Mouse (Mus musculus): ENCODE data around the gene Prss22. TPM values are rescaled to one million over a fixed set of nuclear protein-coding genes. Genes with fewer than 3 reads are reported as not detected.

Gene Prss22
- 2.2 and 2.5 TPM in 2 replicates for polyA plus RNA-seq (2015; fragmentation: Nextera tagmentation; extraction: Ambion mirVana)

GRCm38 (mm10) chr17:23997901-23998300, at the start of gene Prss22:
Prss22 (minus strand) TSS chr17:23998100.
- Histone ChIP-seq H3K4me3 (no peak within 1 kb of the TSS), H3K4me1 (peaks cover 7% of the 10 kb centered on the region), H3K27me3 (0 out of 2 replicates have a peak, but pooled peaks cover 11% of the 10 kb centered on the region), H3K9me3 (no peaks in the 10 kb centered on the region), H3K4me2 (peak within 1 kb of the TSS; percentile 32), H3K9ac (no peak within 1 kb of the TSS), H3K27ac (no peak within 1 kb of the TSS), H3K36me3 (no peaks in the 10 kb centered on the region)
- WGBS: 63% methylated on average over 2 of the region's 2 CpGs
- ATAC-seq (ENCODE audit: insufficient number of reproducible peaks, insufficient read depth, low FRiP score, low TSS enrichment, low read depth): no peak

GRCm38 (mm10) chr17:24046026-24046425, 48.1 kb upstream of the Prss22 start:
- no peaks in the 10 kb centered on the region for H3K9me3 ChIP-seq
- no peak overlapping the region for H3K9ac ChIP-seq
- H3K4me3 ChIP-seq: no peak overlapping the region
- WGBS: 50% methylated on average over 5 of the region's 5 CpGs
- H3K27me3 ChIP-seq: no peaks in the 10 kb centered on the region
- no peak for ATAC-seq (ENCODE audit: insufficient number of reproducible peaks, insufficient read depth, low FRiP score, low TSS enrichment, low read depth)
- H3K4me2 ChIP-seq: no peak overlapping the region
- H3K36me3 ChIP-seq: peaks cover 39% of the 10 kb centered on the region
- H3K27ac ChIP-seq: no peak overlapping the region
- no peaks in the 10 kb centered on the region for H3K4me1 ChIP-seq

- Histone ChIP-seq H3K9me3 (no peaks in the 10 kb centered on the region), H3K4me3 (no peak overlapping the region), H3K4me2 (no peak overlapping the region), H3K9ac (no peak overlapping the region), H3K27me3 (no peaks in the 10 kb centered on the region), H3K27ac (no peak overlapping the region), H3K36me3 (peaks cover 34% of the 10 kb centered on the region), H3K4me1 (no peaks in the 10 kb centered on the region)
- WGBS: 77% methylated on average over 10 of the region's 10 CpGs
- ATAC-seq (ENCODE audit: insufficient number of reproducible peaks, insufficient read depth, low FRiP score, low TSS enrichment, low read depth): no peak
Measured at GRCm38 (mm10) chr17:24045608-24046007, 47.7 kb upstream of the Prss22 start.

GRCm38 (mm10) chr17:24044482-24044881, 46.6 kb upstream of the Prss22 start:
- Histone ChIP-seq H3K27me3 (no peaks in the 10 kb centered on the region), H3K4me2 (no peak overlapping the region), H3K36me3 (peaks cover 29% of the 10 kb centered on the region), H3K9ac (no peak overlapping the region), H3K9me3 (no peaks in the 10 kb centered on the region), H3K27ac (no peak overlapping the region), H3K4me3 (no peak overlapping the region), H3K4me1 (no peaks in the 10 kb centered on the region)
- ATAC-seq (ENCODE audit: insufficient number of reproducible peaks, insufficient read depth, low FRiP score, low TSS enrichment, low read depth): no peak
- 53% methylated on average over 5 of the region's 5 CpGs for WGBS

- no peak within 1 kb of the TSS for H3K4me3 ChIP-seq
- no peaks in the 10 kb centered on the region for H3K9me3 ChIP-seq
- H3K4me2 ChIP-seq: no peak within 1 kb of the TSS
- H3K4me1 ChIP-seq: no peaks in the 10 kb centered on the region
- no peak for ATAC-seq (ENCODE audit: insufficient number of reproducible peaks, insufficient read depth, low FRiP score, low TSS enrichment, low read depth)
- no peak within 1 kb of the TSS for H3K9ac ChIP-seq
- WGBS: 69% methylated on average over 4 of the region's 4 CpGs
- H3K27ac ChIP-seq: no peak within 1 kb of the TSS
- no peaks in the 10 kb centered on the region for H3K27me3 ChIP-seq
- H3K36me3 ChIP-seq: no peaks in the 10 kb centered on the region
Measured at GRCm38 (mm10) chr17:24037844-24038243, 39.9 kb upstream of the Prss22 start, which contains the start of gene Prss27. Prss27 (plus strand) TSS chr17:24038144.

- no peaks in the 10 kb centered on the region for H3K36me3 ChIP-seq
- 80% methylated on average over 13 of the region's 13 CpGs for WGBS
- ATAC-seq (ENCODE audit: insufficient number of reproducible peaks, insufficient read depth, low FRiP score, low TSS enrichment, low read depth): no peak; the same call in 1 of the 2 replicates
- H3K27ac ChIP-seq: no peak overlapping the region
- H3K27me3 ChIP-seq: no peaks in the 10 kb centered on the region
- no peak overlapping the region for H3K4me2 ChIP-seq
- no peaks in the 10 kb centered on the region for H3K9me3 ChIP-seq
- no peaks in the 10 kb centered on the region for H3K4me1 ChIP-seq
- no peak overlapping the region for H3K9ac ChIP-seq
- H3K4me3 ChIP-seq: no peak overlapping the region
Measured at GRCm38 (mm10) chr17:24037360-24037759, 39.5 kb upstream of the Prss22 start.

GRCm38 (mm10) chr17:24036954-24037353, 39.1 kb upstream of the Prss22 start:
- Histone ChIP-seq H3K27me3 (no peaks in the 10 kb centered on the region), H3K36me3 (no peaks in the 10 kb centered on the region), H3K4me2 (no peak overlapping the region), H3K4me1 (no peaks in the 10 kb centered on the region), H3K9me3 (no peaks in the 10 kb centered on the region), H3K9ac (no peak overlapping the region), H3K27ac (no peak overlapping the region), H3K4me3 (no peak overlapping the region)
- no peak for ATAC-seq (ENCODE audit: insufficient number of reproducible peaks, insufficient read depth, low FRiP score, low TSS enrichment, low read depth)
- WGBS: 76% methylated on average over 6 of the region's 6 CpGs

GRCm38 (mm10) chr17:24035087-24035486, 37.2 kb upstream of the Prss22 start:
- no peak for ATAC-seq (ENCODE audit: insufficient number of reproducible peaks, insufficient read depth, low FRiP score, low TSS enrichment, low read depth)
- 69% methylated on average over 7 of the region's 7 CpGs for WGBS

GRCm38 (mm10) chr17:24030551-24030950, 32.7 kb upstream of the Prss22 start:
- H3K36me3 ChIP-seq: no peaks in the 10 kb centered on the region
- H3K9me3 ChIP-seq: no peaks in the 10 kb centered on the region
- no peak for ATAC-seq (ENCODE audit: insufficient number of reproducible peaks, insufficient read depth, low FRiP score, low TSS enrichment, low read depth)
- no peak overlapping the region for H3K4me3 ChIP-seq
- no peak overlapping the region for H3K4me2 ChIP-seq
- 77% methylated on average over 19 of the region's 22 CpGs for WGBS
- H3K4me1 ChIP-seq: peaks cover 3% of the 10 kb centered on the region; the same call in 1 of the 2 replicates
- no peak overlapping the region for H3K9ac ChIP-seq
- H3K27me3 ChIP-seq: peaks cover 3% of the 10 kb centered on the region; the same call in 1 of the 2 replicates
- H3K27ac ChIP-seq: no peak overlapping the region

More at GRCm38 (mm10) chr17:24035087-24035486, 37.2 kb upstream of the Prss22 start:
- no peak overlapping the region for H3K4me2 ChIP-seq
- H3K9me3 ChIP-seq: no peaks in the 10 kb centered on the region
- no peaks in the 10 kb centered on the region for H3K36me3 ChIP-seq
- H3K9ac ChIP-seq: no peak overlapping the region
- no peak overlapping the region for H3K27ac ChIP-seq
- no peaks in the 10 kb centered on the region for H3K4me1 ChIP-seq
- H3K4me3 ChIP-seq: no peak overlapping the region
- H3K27me3 ChIP-seq: no peaks in the 10 kb centered on the region

- ATAC-seq (ENCODE audit: insufficient number of reproducible peaks, insufficient read depth, low FRiP score, low TSS enrichment, low read depth): no peak
Measured at GRCm38 (mm10) chr17:24029477-24029876, 31.6 kb upstream of the Prss22 start.

GRCm38 (mm10) chr17:24021375-24022199, 23.7 kb upstream of the Prss22 start:
- Histone ChIP-seq H3K9ac (no peak overlapping the region), H3K27ac (0 out of 2 replicates have a peak overlapping the region, but pooled peaks have one; percentile 17), H3K27me3 (no peaks in the 10 kb centered on the region), H3K36me3 (no peaks in the 10 kb centered on the region), H3K4me3 (no peak overlapping the region), H3K4me1 (peaks cover 16% of the 10 kb centered on the region), H3K9me3 (no peaks in the 10 kb centered on the region), H3K4me2 (no peak overlapping the region)
- ATAC-seq (ENCODE audit: insufficient number of reproducible peaks, insufficient read depth, low FRiP score, low TSS enrichment, low read depth): no peak
- 71% methylated on average over 5 of the region's 5 CpGs for WGBS

More at GRCm38 (mm10) chr17:24029477-24029876, 31.6 kb upstream of the Prss22 start:
- peaks cover 3% of the 10 kb centered on the region; the same call in 1 of the 2 replicates for H3K4me1 ChIP-seq
- no peak overlapping the region for H3K9ac ChIP-seq
- H3K27me3 ChIP-seq: peaks cover 3% of the 10 kb centered on the region; the same call in 1 of the 2 replicates
- no peak overlapping the region for H3K4me2 ChIP-seq
- WGBS: 61% methylated on average over 7 of the region's 7 CpGs
- no peaks in the 10 kb centered on the region for H3K36me3 ChIP-seq
- no peak overlapping the region for H3K27ac ChIP-seq
- no peak overlapping the region for H3K4me3 ChIP-seq
- no peaks in the 10 kb centered on the region for H3K9me3 ChIP-seq

- Histone ChIP-seq H3K27ac (0 out of 2 replicates have a peak overlapping the region, but pooled peaks have one; percentile 17), H3K4me1 (peaks cover 16% of the 10 kb centered on the region), H3K9me3 (no peaks in the 10 kb centered on the region), H3K36me3 (no peaks in the 10 kb centered on the region), H3K4me3 (no peak overlapping the region), H3K9ac (no peak overlapping the region), H3K4me2 (no peak overlapping the region), H3K27me3 (no peaks in the 10 kb centered on the region)
- ATAC-seq (ENCODE audit: insufficient number of reproducible peaks, insufficient read depth, low FRiP score, low TSS enrichment, low read depth): no peak
- WGBS: 45% methylated on average over 6 of the region's 6 CpGs
Measured at GRCm38 (mm10) chr17:24020696-24021095, 22.8 kb upstream of the Prss22 start.

Measured in embryonic facial prominence, embryonic 13.5 days (tissue).